Mouse (Mus musculus) heart, postnatal 36 days (tissue): ENCODE data around the gene Jazf1. TPM values are rescaled to one million over a fixed set of nuclear protein-coding genes. Genes with fewer than 3 reads are reported as not detected.

Source experiments
- DNase-seq, 2 experiments: peaks; one replicate each; pipeline ENCODE4 v3.0.0; 2021 to 2022
- intact Hi-C: fragments of 180-260 bp; cut with DNase I; formaldehyde crosslinking; loops from one replicate; pipeline ENCODE4 v1.15.1; 2025
- total RNA-seq, 2 experiments: library from RNA; stranded (reverse); gene quantifications; 2 replicates each; pipeline ENCODE4 v1.2.3; 2021

The Jazf1 gene
- total RNA-seq, 2 experiments from 2014 or later: 2.4 to 3.5 TPM

DNA sequence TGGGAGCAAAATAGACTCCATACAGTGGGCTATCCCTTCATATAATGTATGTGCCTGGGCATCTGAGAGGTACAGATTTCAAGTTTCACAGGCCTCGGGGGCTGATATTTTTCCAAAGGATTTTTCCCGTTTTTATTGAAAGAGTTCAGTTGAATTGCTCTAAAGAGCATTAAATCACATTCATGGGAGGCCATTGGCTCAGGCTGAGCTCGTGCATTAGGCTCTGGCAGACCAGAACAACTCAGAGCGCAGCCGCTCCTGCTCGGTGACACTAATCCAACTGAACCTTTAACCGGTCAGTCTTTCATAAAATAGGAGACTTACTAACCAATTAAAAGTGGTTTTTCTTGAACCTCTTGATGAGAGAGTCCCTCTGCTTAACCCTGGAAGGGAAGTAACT, 245.4 kb downstream of the Jazf1 start:
- intact Hi-C loops: no loop called here
- DNase-seq: no peak

DNA sequence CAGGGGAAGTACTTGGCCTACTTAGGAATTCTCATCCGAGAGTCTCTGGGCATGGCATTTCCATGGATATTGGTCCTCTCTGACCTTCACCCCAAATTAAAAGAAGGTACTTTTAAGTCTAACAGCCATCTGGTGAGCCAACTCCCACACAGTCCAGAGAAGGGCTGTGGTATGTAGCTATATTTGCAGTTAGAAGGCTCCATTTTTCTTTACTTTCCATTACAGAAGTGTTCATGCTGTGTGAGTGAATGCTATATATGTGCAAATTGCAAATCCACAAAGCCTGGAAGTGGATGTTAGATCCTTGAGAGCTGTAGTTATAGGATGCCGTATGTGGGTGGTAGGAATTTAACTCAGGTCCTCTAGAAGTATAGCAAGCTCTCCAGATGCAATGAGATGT, 245.8 kb downstream of the Jazf1 start:
- DNase-seq: no peak
- intact Hi-C loops: no loop called here

GRCm38 (mm10) chr6:52819353-52819752, 249.1 kb downstream of the Jazf1 start:
- intact Hi-C loops: no loop called here
- DNase-seq: no peak

- intact Hi-C loops: no loop called here
- DNase-seq: no peak
These were observed 250.4 kb downstream of the Jazf1 start for GRCm38 (mm10) chr6:52818041-52818440.

GRCm38 (mm10) chr6:52817203-52817874, 251.1 kb downstream of the Jazf1 start:
- DNase-seq: no peak
- intact Hi-C loops: no loop called here

DNA sequence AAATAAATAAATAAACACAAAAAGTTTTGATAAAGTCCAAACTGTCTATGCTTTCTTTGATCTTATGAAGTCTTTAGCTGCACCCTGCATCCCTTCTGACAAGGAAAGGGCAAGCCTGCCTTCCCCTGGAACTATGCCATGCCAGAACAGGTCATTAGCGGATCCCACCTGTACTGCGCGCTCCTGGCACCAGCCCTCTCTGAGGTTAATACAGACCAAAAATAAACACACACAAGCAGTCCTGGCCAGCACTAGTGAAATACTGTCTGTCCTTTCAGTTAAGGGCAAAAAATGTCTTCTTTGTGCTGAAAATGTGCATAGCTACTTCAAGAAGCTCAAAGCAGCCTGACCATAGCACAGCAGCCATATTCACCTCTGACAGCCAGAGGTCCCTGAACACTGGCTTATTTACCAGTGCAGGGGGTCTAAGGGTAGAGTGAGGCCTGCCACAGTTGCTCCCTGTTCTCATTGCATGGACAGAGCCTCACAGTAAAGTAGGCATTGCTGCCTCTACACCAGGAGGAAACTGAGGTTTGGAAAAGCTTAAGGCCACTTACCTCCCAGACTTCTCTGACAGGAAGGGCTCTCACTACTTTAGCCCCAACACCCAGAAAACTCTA, 263.1 kb downstream of the Jazf1 start:
- no peak for DNase-seq
- intact Hi-C loops: no loop called here

DNA sequence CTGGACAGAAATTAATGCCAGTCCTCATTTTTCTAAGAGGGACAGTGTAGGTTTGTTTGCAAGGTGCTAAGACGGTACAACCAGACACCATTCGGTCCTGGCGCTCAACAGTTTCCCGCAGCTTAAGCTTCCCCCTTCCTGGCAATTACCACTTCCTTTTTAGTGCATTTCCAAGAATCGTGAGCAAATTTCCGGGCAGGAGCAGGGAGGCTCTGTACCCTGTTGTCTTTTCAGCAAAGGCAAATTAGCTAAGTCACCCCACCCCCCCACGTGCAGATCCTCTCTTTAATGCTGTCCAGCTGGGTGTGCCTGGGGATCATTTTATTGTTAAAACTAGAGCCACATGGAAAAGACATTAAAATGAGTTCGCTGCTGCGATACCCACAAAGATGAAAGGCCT, 266.2 kb downstream of the Jazf1 start:
- intact Hi-C loops: no loop called here
- DNase-seq: peak; percentile 27 to 30

- intact Hi-C loops: no loop called here
These were observed 271.1 kb downstream of the Jazf1 start for GRCm38 (mm10) chr6:52797252-52797800.

DNA sequence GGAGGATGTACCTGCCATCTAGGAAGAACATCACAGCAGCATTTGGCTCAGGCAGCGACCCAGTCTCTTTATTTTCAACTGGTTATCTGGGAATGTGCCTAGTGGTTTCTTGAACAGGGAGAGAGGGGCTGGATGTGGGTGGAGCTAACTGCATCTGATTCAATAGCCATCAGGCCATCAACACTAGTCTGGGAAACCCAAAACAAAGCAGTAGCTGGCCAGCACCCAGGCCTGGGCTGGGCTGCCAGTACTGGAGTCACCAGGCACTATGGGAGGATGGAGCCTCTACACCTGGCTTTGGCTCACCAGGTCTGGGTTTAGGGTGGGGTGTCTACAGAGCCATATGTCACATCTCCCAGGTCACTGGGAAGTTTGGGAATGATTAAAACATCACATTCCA, 271.7 kb downstream of the Jazf1 start:
- peak in 1 of 2 experiments; percentile 37 for DNase-seq
- intact Hi-C loops: no loop called here

More at GRCm38 (mm10) chr6:52797252-52797800, 271.1 kb downstream of the Jazf1 start:
- DNase-seq: no peak

- peak; percentile 28 to 51 for DNase-seq
- intact Hi-C loops: no loop called here
These were observed 272.3 kb downstream of the Jazf1 start for GRCm38 (mm10) chr6:52796035-52796598.

GRCm38 (mm10) chr6:52795029-52795841, 273.2 kb downstream of the Jazf1 start:
- DNase-seq: no peak
- intact Hi-C loops: no loop called here

DNA sequence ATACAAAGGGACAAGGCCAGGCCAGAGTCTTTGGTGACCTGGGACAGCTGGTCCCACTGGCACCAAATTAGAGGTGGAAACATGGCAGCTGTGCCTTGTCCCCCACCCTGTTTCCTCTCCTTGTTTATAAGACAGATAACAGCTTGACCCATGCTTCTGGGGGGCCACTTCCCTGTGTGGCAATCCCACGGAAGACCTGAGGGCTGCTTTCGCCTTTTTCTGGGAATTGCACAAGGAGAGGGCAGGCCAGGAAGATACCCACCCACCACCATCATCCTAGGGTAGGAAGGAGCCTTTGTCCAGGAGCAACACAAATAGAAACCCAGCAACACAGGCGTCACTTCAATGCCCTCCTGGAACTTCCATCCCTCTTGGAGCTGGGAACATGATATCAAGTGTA, 276.0 kb downstream of the Jazf1 start:
- intact Hi-C loops: no loop called here
- DNase-seq: no peak

DNA sequence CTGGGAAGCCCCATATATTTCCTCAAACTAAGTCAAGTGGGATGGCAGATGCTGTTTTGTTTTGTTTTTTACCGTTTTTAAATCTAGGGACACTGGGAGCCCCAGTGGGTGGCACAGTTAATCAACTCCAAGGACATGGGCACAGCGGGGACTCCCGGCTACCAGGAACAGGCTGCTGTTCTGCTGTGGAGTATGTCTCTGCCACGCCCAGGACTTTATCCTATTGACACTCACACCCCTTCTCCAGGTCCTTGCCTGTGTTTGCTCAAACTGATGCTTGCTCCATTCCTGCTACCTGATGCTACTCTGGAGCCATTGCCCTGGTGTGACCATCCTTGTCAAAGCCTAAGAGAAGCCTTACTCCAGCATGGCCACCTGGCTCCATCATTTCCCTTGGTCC, 277.6 kb downstream of the Jazf1 start:
- DNase-seq: no peak
- intact Hi-C loops: no loop called here

GRCm38 (mm10) chr6:52790316-52790715, 278.1 kb downstream of the Jazf1 start:
- DNase-seq: no peak
- intact Hi-C loops: no loop called here

- no peak for DNase-seq
- intact Hi-C loops: no loop called here
These were observed 288.9 kb downstream of the Jazf1 start for GRCm38 (mm10) chr6:52779546-52779945.

GRCm38 (mm10) chr6:52778523-52778922, 289.9 kb downstream of the Jazf1 start:
- intact Hi-C loops: no loop called here
- no peak for DNase-seq

GRCm38 (mm10) chr6:52777034-52777433, 291.4 kb downstream of the Jazf1 start:
- no peak for DNase-seq
- intact Hi-C loops: no loop called here

- intact Hi-C loops: no loop called here
- DNase-seq: no peak
These were observed 292.5 kb downstream of the Jazf1 start for GRCm38 (mm10) chr6:52775956-52776355.

- DNase-seq: no peak
- intact Hi-C loops: no loop called here
These were observed 293.1 kb downstream of the Jazf1 start for GRCm38 (mm10) chr6:52775350-52775749.

GRCm38 (mm10) chr6:52773132-52773531, 295.3 kb downstream of the Jazf1 start:
- intact Hi-C loops: no loop called here
- DNase-seq: no peak

DNA sequence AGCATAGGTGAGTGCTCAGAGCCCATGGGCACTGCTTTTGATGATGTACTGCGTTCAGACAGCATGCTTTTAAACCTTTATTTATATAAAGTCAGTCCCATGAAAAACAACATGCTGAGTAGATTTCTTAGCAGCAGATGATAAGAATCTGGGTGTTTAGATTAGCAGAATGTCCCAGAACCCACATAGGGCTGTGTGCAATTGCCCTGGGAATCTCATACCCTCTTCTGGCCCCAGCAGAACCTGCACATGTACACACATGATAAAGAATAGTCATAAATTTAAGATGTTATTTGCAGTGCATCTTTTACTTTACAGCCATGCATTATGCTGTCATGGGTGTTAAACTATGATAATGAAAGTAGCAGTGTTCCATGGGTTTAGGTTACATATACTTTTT, 297.6 kb downstream of the Jazf1 start:
- no peak for DNase-seq
- intact Hi-C loops: no loop called here
